ENCODE assay signal across 17 mouse cellular contexts in the genomic region with DNA sequence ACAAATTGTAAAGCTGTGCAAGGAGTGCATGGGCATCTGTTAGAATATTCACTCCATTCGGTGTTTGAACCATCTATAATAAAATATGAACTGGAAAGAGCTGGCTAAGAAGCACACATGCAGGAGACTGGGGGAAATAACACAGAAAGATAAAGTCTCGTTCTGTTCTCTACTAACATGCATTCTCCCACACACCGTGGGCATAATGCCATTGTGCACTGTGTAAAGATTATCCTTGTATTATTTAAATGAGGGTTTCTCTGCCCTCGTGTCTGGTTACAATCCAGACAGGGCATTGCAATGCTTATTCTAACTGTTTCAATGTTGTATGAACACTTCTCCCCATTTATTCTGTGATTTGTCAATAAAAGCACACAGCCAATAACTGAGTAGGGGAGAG.
"Had no signal": no experiment of that assay in that cellular context is flagged by ENCODE, and none has a peak within 500 bp of the region (broad histone marks: within the 10 kb centered on the region; RNA-seq: fewer than 3 reads in every experiment).

No protein-coding gene starts in this region.

- H3K9me3 ChIP-seq: hindbrain, embryonic 15.5 days; limb, embryonic 15.5 days; liver, embryonic 12.5 days; midbrain, embryonic 10.5 days; midbrain, embryonic 15.5 days; neural tube, embryonic 13.5 days had no signal

- H3K4me2 ChIP-seq: hindbrain, embryonic 15.5 days; limb, embryonic 15.5 days; liver, embryonic 12.5 days; lung, embryonic 14.5 days; midbrain, embryonic 15.5 days; neural tube, embryonic 13.5 days had no signal

- H3K36me3 ChIP-seq: hindbrain, embryonic 15.5 days; limb, embryonic 15.5 days; liver, embryonic 12.5 days; midbrain, embryonic 10.5 days; midbrain, embryonic 15.5 days; neural tube, embryonic 13.5 days had no signal

- DNase-seq: kidney, adult 2 months; kidney, postnatal 25 days; lung, embryonic 14.5 days; lung, postnatal 10 days; lung, postnatal 4 days; retina, postnatal 1 day; right cerebral cortex, postnatal 4 days; spleen, adult 18-20 months; thymus, postnatal 36 days had no signal

- ATAC-seq: intestine, embryonic 16.5 days; liver, embryonic 12.5 days; midbrain, embryonic 15.5 days had no signal

- H3K4me1 ChIP-seq: hindbrain, embryonic 15.5 days; limb, embryonic 15.5 days; liver, embryonic 12.5 days; midbrain, embryonic 15.5 days; neural tube, embryonic 13.5 days had no signal

- H3K9ac ChIP-seq: hindbrain, embryonic 15.5 days; limb, embryonic 15.5 days; liver, embryonic 12.5 days; lung, embryonic 14.5 days; midbrain, embryonic 15.5 days; neural tube, embryonic 13.5 days had no signal

- H3K4me3 ChIP-seq: hindbrain, embryonic 15.5 days; layer of hippocampus, adult 2 months; limb, embryonic 15.5 days; liver, embryonic 12.5 days; midbrain, embryonic 10.5 days; midbrain, embryonic 15.5 days; neural tube, embryonic 13.5 days had no signal

- H3K27me3 ChIP-seq: hindbrain, embryonic 15.5 days; limb, embryonic 15.5 days; liver, embryonic 12.5 days; midbrain, embryonic 15.5 days; neural tube, embryonic 13.5 days had no signal

- H3K27ac ChIP-seq: hindbrain, embryonic 15.5 days; layer of hippocampus, adult 2 months; limb, embryonic 15.5 days; liver, embryonic 12.5 days; midbrain, embryonic 10.5 days; midbrain, embryonic 15.5 days; neural tube, embryonic 13.5 days had no signal
